Mouse (Mus musculus) MEL (cell line): ENCODE data around the gene Trpm3. TPM values are rescaled to one million over a fixed set of nuclear protein-coding genes. Genes with fewer than 3 reads are reported as not detected.

ENCODE experiments used
- DNase-seq: peaks from one replicate; pipeline ENCODE4 v3.0.0; 2011; ENCODE audit warnings: low read depth, low spot score
- H3K27ac ChIP-seq: 2 replicates; pipeline ENCODE4 v1.5.1; 2012; ENCODE audit warnings: low read depth, mild to moderate bottlenecking, control low read depth, low read length, moderate library complexity; ENCODE audit not compliant: control insufficient read depth
- H3K27me3 ChIP-seq, 2 experiments: fragments of 150-350 bp in 1 of 2; sonication (generic) in 1 of 2; 2 replicates each; pipeline ENCODE4 v1.6.1; 2012; ENCODE audit warnings: low read length in 2 of 2, mild to moderate bottlenecking in 2 of 2, improper control_type of control experiment in 1 of 2, moderate library complexity in 1 of 2; ENCODE audit not compliant: insufficient read depth in 2 of 2, control insufficient read depth in 1 of 2
- H3K36me3 ChIP-seq, 2 experiments: 2 replicates each; pipeline ENCODE4 v1.6.1; 2012 to 2014; ENCODE audit warnings: low read length in 2 of 2, improper control_type of control experiment in 1 of 2, inconsistent platforms in 1 of 2, mild to moderate bottlenecking in 1 of 2; ENCODE audit not compliant: insufficient read depth in 2 of 2, control insufficient read depth in 1 of 2
- H3K4me1 ChIP-seq, 2 experiments: fragments of 150-350 bp in 1 of 2; sonication (generic) in 1 of 2; 2 replicates each; pipeline ENCODE4 v1.6.1; 2012; ENCODE audit warnings: low read length in 2 of 2, improper control_type of control experiment in 1 of 2, mild to moderate bottlenecking in 1 of 2; ENCODE audit not compliant: insufficient read depth in 2 of 2, control insufficient read depth in 1 of 2
- H3K4me3 ChIP-seq, 2 experiments: fragments of 150-350 bp in 1 of 2; sonication (generic) in 1 of 2; 2 replicates each; pipeline ENCODE4 v1.5.1; 2012; ENCODE audit warnings: low read depth in 2 of 2, low read length in 2 of 2, mild to moderate bottlenecking in 2 of 2, moderate library complexity in 2 of 2, control low read depth in 1 of 2, improper control_type of control experiment in 1 of 2; ENCODE audit not compliant: control insufficient read depth in 1 of 2, insufficient read depth in 1 of 2
- H3K79me2 ChIP-seq: 2 replicates; pipeline ENCODE4 v1.6.1; 2012; ENCODE audit warnings: mild to moderate bottlenecking, low read length, moderate library complexity; ENCODE audit not compliant: control insufficient read depth, poor library complexity, insufficient read depth
- H3K9ac ChIP-seq: 2 replicates; pipeline ENCODE4 v1.6.1; 2012; ENCODE audit warnings: low read depth, mild to moderate bottlenecking, control low read depth, low read length, moderate library complexity; ENCODE audit not compliant: control insufficient read depth, poor library complexity, severe bottlenecking
- H3K9me3 ChIP-seq: fragments of 150-350 bp; sonication (generic); replicated peaks from 2 replicates; pipeline ENCODE4 v1.6.1; 2012; ENCODE audit warnings: mild to moderate bottlenecking, low read length, improper control_type of control experiment, moderate library complexity; ENCODE audit not compliant: insufficient read depth
- CHD2 ChIP-seq: IDR thresholded peaks from 2 replicates; pipeline ENCODE4 v1.6.1; 2011; ENCODE audit warnings: low read length, improper control_type of control experiment
- ELF1 ChIP-seq: IDR thresholded peaks from 2 replicates; pipeline ENCODE4 v1.6.1; 2014; ENCODE audit warnings: low read depth, mild to moderate bottlenecking, inconsistent platforms, low read length, improper control_type of control experiment, moderate library complexity
- ETS1 ChIP-seq: IDR thresholded peaks from 2 replicates; pipeline ENCODE4 v1.6.1; 2012; ENCODE audit warnings: low read depth, mild to moderate bottlenecking, inconsistent platforms, low read length, improper control_type of control experiment, moderate library complexity
- GABPA ChIP-seq: IDR thresholded peaks from 2 replicates; pipeline ENCODE4 v1.6.1; 2012; ENCODE audit warnings: low read depth, mild to moderate bottlenecking, inconsistent platforms, low read length, improper control_type of control experiment, moderate library complexity
- MAFK ChIP-seq: IDR thresholded peaks from 2 replicates; pipeline ENCODE4 v1.6.1; 2011; ENCODE audit warnings: low read depth, mild to moderate bottlenecking, low read length, improper control_type of control experiment, borderline replicate concordance
- MAX ChIP-seq: IDR thresholded peaks from 2 replicates; pipeline ENCODE4 v1.6.1; 2011; ENCODE audit warnings: low read length, improper control_type of control experiment
- MAZ ChIP-seq: IDR thresholded peaks from 2 replicates; pipeline ENCODE4 v1.6.1; 2012; ENCODE audit warnings: low read depth, mild to moderate bottlenecking, inconsistent platforms, low read length, improper control_type of control experiment
- MEF2A ChIP-seq: IDR thresholded peaks from 2 replicates; pipeline ENCODE4 v1.6.1; 2014; ENCODE audit warnings: low read depth, mild to moderate bottlenecking, inconsistent platforms, low read length, improper control_type of control experiment; ENCODE audit not compliant: poor library complexity, insufficient replicate concordance, severe bottlenecking; ENCODE audit errors: extremely low read depth
- MYC ChIP-seq: IDR thresholded peaks from 2 replicates; pipeline ENCODE4 v1.6.1; 2011; ENCODE audit warnings: low read depth, mild to moderate bottlenecking, low read length, improper control_type of control experiment, moderate library complexity
- RAD21 ChIP-seq: IDR thresholded peaks from 2 replicates; pipeline ENCODE4 v1.6.1; 2011; ENCODE audit warnings: mild to moderate bottlenecking, low read depth, low read length, improper control_type of control experiment
- SIN3A ChIP-seq: IDR thresholded peaks from 2 replicates; pipeline ENCODE4 v1.6.1; 2012; ENCODE audit warnings: low read length, improper control_type of control experiment, inconsistent platforms
- SMC3 ChIP-seq: IDR thresholded peaks from 2 replicates; pipeline ENCODE4 v1.6.1; 2011; ENCODE audit warnings: low read depth, low read length, improper control_type of control experiment
- TBP ChIP-seq: IDR thresholded peaks from 2 replicates; pipeline ENCODE4 v1.8.0; 2011; ENCODE audit warnings: low read depth, low read length, improper control_type of control experiment
- TCF12 ChIP-seq: IDR thresholded peaks from 2 replicates; pipeline ENCODE4 v1.6.1; 2014; ENCODE audit warnings: low read depth, mild to moderate bottlenecking, inconsistent platforms, low read length, improper control_type of control experiment, moderate library complexity
- UBTF ChIP-seq: IDR thresholded peaks from 2 replicates; pipeline ENCODE4 v1.6.1; 2012; ENCODE audit warnings: low read depth, mild to moderate bottlenecking, inconsistent platforms, low read length, improper control_type of control experiment, moderate library complexity, borderline replicate concordance; ENCODE audit not compliant: insufficient read depth
- USF1 ChIP-seq: IDR thresholded peaks from 2 replicates; pipeline ENCODE4 v1.6.1; 2014; ENCODE audit warnings: low read depth, mild to moderate bottlenecking, inconsistent platforms, low read length, improper control_type of control experiment, moderate library complexity
- ZKSCAN1 ChIP-seq: IDR thresholded peaks from 2 replicates; pipeline ENCODE4 v1.6.1; 2012; ENCODE audit warnings: low read depth, mild to moderate bottlenecking, inconsistent platforms, low read length, improper control_type of control experiment, moderate library complexity
- ZNF384 ChIP-seq: IDR thresholded peaks from 2 replicates; pipeline ENCODE4 v1.6.1; 2012; ENCODE audit warnings: low read depth, mild to moderate bottlenecking, inconsistent platforms, low read length, improper control_type of control experiment
- polyA plus RNA-seq, 2 experiments: library from polyadenylated mRNA; stranded (reverse) in 1 of 2; unstranded in 1 of 2; fragments of >175 nt in 1 of 2; fragments of >200 nt in 1 of 2; gene quantifications; 2 replicates each; pipeline versions ENCODE4 v1.2.1 to v1.2.4; 2012; ENCODE audit warnings: low replicate concordance in 2 of 2, low read depth in 1 of 2; ENCODE audit not compliant: insufficient read length in 2 of 2, insufficient read depth in 1 of 2, missing spikeins in 1 of 2
- total RNA-seq: library from RNA; depleted of rRNA; stranded (reverse); fragments of 300-350 nt; gene quantifications from 2 replicates; pipeline ENCODE4 v1.2.3, GENCODE M21; 2012

Gene Trpm3
- total and polyA plus RNA-seq, 3 experiments = not detected

GRCm38 (mm10) chr19:22978763-22979162 is 839.9 kb downstream of the Trpm3 start:
- DNase-seq = no peak
- no peak overlapping the region for H3K9ac ChIP-seq
- H3K79me2 ChIP-seq = no peaks in the 10 kb centered on the region
- no peaks in the 10 kb centered on the region for H3K4me1 ChIP-seq
- TF ChIP-seq ZKSCAN1 (no peak), ETS1 (no peak), ZNF384 (no peak)
- TF ChIP-seq, all 39 proteins: peak for 0
- Histone ChIP-seq H3K27me3 (no peaks in the 10 kb centered on the region), H3K4me3 (no peak overlapping the region), H3K27ac (no peak overlapping the region), H3K9me3 (no peaks in the 10 kb centered on the region), H3K36me3 (no peaks in the 10 kb centered on the region)

- Histone ChIP-seq H3K9me3 (no peaks in the 10 kb centered on the region), H3K36me3 (no peaks in the 10 kb centered on the region), H3K9ac (no peak overlapping the region), H3K4me3 (no peak overlapping the region), H3K27ac (no peak overlapping the region), H3K4me1 (no peaks in the 10 kb centered on the region), H3K79me2 (no peaks in the 10 kb centered on the region), H3K27me3 (no peaks in the 10 kb centered on the region)
- DNase-seq = no peak
- TF ChIP-seq MYC (no peak), ELF1 (no peak), SIN3A (no peak), MEF2A (no peak), MAX (no peak), UBTF (no peak), MAZ (no peak)
Observed at GRCm38 (mm10) chr19:22979191-22979590, 840.3 kb downstream of the Trpm3 start.

- no peaks in the 10 kb centered on the region for H3K27me3 ChIP-seq
Observed at GRCm38 (mm10) chr19:22987914-22988313, 849.1 kb downstream of the Trpm3 start.

More at GRCm38 (mm10) chr19:22987914-22988313, 849.1 kb downstream of the Trpm3 start:
- H3K36me3 ChIP-seq = no peaks in the 10 kb centered on the region
- no peak for TF ChIP-seq GABPA
- no peak for TF ChIP-seq RAD21
- no peak for TF ChIP-seq USF1
- TF ChIP-seq ELF1 = no peak
- TF ChIP-seq CHD2 = no peak
- TF ChIP-seq TCF12 = no peak
- TF ChIP-seq SMC3 = no peak
- no peak for TF ChIP-seq TBP
- no peak for TF ChIP-seq MAZ
- no peak for TF ChIP-seq MAFK
- no peak for TF ChIP-seq ETS1
- H3K4me3 ChIP-seq = no peak overlapping the region
- H3K27ac ChIP-seq = no peak overlapping the region
- no peaks in the 10 kb centered on the region for H3K4me1 ChIP-seq
- H3K9ac ChIP-seq = no peak overlapping the region
- H3K9me3 ChIP-seq = no peaks in the 10 kb centered on the region
- no peak for DNase-seq
- no peaks in the 10 kb centered on the region for H3K79me2 ChIP-seq
